Mouse (Mus musculus): Measurements from ENCODE around the gene Snx29.

Gene Snx29

DNA sequence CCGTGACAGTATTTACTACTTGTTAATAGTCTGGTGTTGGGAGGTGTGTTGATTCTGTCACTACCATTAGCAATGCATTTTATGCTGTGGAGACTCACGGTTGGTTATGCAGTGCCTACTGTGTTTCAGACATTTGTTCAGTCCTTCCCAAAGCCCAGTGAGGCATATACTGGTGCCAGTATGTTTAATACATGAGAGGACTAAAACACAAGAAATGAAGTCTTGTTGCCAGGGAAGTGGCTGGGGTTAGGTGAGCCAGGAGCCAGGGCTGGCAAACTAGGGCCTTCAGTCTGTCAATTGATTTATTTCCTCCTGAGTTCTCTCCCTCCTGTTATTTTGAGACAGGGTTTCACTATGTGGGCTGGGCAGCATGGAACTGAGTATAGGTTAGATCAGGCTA, 154.3 kb downstream of the Snx29 start:
- no peak for TF ChIP-seq GATA4 (IDR thresholded peaks at IDR 0.05; ENCODE audit: insufficient replicate concordance, low read length)

DNA sequence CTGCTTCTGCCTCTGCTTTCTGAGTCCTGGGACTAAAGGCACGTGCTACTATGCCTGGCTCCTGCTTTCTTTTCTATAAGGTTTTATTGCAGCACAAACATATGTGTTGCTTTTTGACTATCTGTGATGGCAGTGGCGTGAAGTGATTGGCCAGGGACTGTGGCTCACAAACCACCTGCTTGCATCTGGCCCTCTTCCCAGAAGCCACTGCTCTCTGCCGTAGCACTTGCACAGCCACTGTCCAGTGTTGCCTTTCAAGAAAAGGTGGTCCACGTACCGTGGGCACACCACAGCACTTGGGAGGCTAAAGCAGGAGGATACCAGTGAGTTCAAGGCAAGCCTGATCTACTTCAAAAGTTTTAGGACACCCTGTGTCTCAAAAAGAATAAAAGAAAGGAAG, 154.9 kb downstream of the Snx29 start:
- TF ChIP-seq GATA4 (IDR thresholded peaks at IDR 0.05; ENCODE audit: insufficient replicate concordance, low read length), result no peak

DNA sequence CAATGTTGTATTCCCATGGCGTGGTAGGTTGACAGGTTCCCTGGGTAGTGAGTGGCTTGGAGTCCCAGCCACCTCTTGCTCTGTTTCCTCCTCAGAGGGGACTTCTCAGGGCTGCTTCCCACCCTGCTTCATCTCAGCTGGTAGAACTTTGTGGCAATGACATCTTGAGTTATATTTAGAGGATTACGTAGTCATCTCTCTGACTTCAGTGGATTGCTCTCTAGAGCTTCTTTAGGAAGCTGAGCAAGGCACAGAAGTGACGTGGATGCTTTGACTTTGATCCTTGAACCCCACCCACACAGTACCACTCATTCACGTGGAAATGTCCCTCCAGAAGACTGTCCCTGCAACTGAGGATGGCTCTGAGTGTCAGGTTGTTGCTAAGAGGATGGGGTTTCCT, 156.9 kb downstream of the Snx29 start:
- TF ChIP-seq GATA4 (IDR thresholded peaks at IDR 0.05; ENCODE audit: insufficient replicate concordance, low read length), result no peak

DNA sequence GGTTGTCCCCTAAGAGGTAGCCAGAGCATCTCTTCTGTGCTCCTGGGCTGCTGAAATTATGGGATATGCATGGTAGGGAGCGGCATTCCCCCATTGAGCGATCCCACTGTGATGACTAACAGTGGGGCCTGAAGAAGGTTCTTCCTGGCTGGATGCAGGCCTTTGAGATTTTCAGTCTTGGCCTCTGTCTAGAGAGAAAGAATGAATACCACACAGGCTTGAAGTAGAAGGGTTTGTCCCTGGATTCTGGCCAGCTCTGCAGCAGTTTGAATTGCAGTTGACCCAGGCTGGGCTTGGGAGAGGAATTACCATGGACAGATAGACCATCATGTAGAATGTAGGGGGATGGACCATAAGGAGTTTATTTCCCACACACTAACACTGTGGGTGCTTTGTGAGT, 159.5 kb downstream of the Snx29 start:
- TF ChIP-seq GATA4 (IDR thresholded peaks at IDR 0.05; ENCODE audit: insufficient replicate concordance, low read length), result no peak

DNA sequence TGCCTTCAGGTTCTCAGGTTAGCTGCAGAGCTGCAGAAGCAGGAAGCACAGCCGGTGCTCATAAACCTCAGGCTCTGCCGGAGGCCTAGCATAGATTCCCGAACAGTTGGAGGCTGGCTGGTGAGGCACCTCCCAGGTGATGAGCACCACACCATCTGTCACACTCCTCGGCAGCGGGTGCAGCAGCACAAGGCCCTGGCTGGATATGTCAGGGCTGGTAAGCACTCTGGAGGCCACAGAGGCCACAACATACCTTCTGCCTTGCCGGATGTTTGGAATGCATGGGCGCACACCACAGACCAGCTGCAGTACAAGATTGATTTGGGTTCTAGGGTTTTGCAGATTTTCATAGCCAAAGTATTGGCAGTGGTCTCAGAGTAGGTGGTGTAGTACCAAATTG, 172.2 kb downstream of the Snx29 start:
- TF ChIP-seq GATA4 (IDR thresholded peaks at IDR 0.05; ENCODE audit: insufficient replicate concordance, low read length), result no peak

DNA sequence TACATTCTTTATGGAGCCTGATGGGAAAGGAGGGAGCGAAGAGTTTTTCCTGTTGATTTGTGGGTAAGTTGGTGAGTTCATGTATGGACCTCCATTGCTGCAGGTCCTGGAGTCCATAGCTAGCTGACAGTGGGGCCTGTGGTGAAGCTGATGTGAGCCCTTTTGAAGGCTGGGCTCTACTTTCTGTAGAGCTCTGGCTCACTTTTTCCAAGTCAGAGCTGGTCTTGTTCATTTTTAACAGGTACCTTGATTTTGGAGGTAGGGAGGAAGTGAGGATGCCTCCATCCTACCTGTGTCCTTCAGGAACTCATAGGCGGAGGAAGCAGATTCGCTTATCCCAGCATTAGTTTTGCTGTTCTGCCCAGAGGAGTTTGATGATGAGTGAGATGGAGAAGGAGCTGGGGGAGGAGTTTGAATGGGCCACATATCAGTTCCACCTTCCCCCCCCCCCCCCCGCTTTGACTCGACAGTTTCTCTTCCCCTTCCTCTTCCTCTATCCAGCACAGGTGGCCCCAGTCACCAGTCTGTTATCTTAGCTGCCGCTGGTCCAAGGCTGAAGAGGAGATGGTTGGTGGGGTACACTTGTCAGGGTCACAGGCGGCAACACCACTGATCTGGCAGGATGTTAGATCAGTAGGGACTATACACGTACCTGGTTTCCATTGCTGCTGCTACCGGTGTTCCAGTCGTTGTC, 173.4 kb downstream of the Snx29 start:
- TF ChIP-seq GATA4 (IDR thresholded peaks at IDR 0.05; ENCODE audit: insufficient replicate concordance, low read length), result no peak

DNA sequence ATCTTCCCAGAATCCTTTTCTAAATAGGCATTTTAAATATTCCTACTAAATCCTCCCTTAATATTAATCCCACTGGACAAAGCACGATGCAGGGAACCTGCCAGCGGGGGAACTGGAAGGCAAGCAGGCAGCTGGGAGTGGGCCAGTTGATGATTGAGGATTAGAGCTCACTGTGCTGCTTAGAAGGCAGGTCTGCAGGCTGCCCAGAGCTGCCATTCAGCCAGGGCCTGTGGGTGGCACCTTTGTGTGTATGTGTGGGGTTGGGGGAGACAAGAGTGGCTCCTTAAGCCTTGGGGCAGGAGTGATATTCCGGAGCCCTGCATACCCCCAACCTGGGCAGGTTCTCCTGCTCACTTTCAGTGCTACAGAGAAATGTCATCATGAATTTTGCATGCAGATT, 174.0 kb downstream of the Snx29 start:
- TF ChIP-seq GATA4 (IDR thresholded peaks at IDR 0.05; ENCODE audit: insufficient replicate concordance, low read length), result no peak

DNA sequence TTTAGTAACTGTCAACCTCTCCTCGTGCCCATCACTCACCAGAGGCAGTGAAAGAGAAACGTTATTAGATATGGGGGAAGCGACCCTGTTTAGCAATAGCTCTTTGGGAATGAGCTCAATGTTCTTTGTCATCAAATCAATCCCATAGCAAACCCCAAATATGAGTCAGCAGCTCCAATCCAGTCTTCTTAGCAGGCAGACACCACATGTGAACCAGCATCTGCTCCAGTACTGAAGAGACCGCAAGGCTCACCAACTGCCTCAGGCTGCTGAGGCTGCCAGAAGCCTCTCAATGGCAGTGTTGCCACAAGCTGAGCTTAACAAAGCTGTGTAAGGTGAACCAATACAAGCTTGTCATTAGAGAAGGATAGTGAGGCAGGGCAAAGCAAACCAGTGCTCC, 177.4 kb downstream of the Snx29 start:
- no peak for TF ChIP-seq GATA4 (IDR thresholded peaks at IDR 0.05; ENCODE audit: insufficient replicate concordance, low read length)

DNA sequence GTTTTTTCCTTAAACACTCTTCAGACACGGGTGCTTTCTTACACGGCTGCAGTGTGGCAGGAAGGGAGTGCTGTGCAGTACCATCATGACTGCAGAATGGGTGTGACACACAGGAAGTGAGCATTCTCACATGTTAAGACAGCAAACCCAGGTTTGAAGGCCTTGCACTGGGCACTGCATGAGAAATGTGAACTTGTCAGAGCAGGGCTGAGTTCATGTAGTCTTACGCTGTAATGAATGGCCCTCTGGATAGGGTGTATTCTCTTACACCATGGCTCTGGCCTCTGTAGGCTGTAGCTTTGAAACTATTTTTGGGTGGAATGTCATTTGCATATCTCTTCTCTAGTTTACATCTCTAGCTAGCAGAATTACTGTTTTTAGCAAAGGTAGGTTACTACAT, 178.4 kb downstream of the Snx29 start:
- no peak for TF ChIP-seq GATA4 (IDR thresholded peaks at IDR 0.05; ENCODE audit: insufficient replicate concordance, low read length)

DNA sequence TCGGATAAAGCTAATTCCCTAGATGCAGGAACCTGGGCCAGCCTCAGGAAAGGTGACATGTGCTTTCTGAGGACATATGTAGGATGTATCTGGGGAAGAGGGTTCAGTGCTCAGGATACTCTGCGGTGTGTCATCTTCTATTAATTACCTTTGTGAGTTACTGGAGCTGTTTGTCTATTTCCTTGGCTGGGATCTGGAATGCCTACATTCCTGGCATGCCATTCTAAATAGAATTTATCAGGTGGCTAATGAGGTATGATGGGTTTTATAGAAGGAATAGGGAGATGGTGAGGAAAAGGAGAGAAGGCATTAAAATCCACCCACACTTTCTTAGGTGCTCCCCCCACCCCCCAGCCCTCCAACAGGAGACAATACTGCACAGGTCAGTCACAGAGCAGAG, 178.9 kb downstream of the Snx29 start:
- TF ChIP-seq GATA4 (IDR thresholded peaks at IDR 0.05; ENCODE audit: insufficient replicate concordance, low read length), result no peak

DNA sequence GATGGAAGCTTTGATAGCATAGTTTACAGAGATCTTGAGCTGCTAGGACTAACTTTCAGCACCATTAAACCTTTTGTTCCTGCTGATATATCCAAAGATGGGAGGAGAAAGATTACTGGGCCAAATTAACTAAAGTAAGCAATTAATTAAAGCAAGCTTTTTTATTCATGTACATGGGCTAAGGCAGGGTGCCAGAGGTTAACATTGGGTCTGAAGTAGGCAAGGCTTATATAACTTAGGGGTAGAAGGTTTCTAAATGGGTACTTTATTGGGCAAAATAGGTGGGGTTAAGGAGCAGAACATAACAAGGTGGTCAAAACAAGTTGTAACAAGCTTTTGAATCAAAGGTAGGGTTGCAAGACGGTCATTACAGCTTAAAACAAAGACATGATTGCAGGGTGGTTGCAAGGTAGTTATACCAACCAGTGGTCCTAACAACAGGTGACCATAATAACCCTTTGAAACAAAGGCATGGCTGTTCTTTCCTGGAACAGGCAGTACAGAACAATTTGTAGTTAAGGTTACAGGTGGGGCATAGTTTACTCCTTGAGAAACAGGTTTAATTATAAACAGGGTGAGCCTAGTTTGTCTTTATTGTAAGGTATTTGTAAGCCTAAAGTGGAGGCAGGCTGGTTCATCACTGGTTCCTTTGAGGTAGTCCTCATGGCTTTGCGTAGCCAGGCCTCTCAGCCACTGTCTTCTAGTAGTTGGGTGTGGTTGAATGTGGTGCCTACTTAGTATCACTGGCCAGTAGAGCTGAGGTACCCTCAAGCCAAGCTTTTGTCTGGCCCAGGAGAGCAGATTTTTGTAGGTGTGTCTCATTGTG, 182.2 kb downstream of the Snx29 start:
- no peak for TF ChIP-seq GATA4 (IDR thresholded peaks at IDR 0.05; ENCODE audit: insufficient replicate concordance, low read length)

DNA sequence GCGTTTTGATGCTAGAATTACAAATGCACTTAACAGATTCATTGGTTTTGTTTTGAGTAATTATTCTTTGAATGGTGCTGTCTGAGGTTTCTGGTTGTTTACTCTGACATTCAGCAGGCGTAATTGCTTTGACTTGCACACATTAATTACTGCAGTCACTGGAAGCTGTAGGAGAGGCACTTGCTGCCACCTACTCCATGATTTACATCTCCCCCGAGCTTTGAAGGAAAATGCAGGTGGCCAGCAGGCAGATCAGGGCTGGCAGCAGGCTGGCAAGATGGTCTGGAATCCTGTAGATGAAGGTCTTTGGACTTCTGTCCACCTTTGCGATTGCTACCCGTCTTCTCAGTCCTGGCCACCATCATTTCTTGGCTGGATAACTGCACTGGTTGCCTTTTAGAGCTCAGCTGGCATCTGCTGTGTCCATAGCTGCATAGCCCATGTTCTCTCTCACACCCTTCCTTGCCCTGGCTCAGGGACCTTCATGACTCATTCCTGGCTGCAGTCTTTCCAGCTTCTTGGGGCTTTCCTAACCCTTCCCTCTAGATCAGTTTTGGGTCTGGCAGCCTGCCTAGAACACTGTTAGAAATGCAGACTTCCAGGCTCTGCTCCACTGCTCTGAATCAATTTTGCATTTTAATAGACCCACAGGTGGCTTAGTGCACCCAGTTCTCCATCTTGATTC, 182.9 kb downstream of the Snx29 start:
- TF ChIP-seq GATA4 (IDR thresholded peaks at IDR 0.05; ENCODE audit: insufficient replicate concordance, low read length), result no peak

DNA sequence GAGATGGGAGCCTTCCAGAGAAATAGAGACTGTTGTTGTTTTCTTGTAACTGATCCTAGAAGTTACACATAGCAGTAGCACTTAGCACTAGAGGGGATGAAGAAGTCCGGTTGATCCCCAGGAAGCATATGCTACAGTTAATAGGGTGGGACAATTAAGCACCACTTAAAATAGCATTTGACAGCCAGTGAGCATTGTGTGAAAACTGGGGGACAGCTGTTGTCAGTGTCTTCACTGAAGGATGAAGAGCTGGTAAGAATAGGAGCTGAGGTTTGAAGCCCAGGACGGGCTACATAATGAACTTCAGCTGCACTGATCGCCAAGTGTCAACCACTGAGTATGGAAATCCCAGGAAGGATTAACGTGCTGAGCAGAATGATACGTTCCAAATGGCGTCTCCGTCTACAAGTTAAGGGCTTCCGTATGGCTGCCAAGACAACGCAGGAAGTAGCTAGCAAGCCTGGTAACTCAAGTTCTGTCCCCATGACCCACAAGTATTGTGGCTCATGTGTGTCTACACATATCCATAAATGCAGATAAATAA, 184.6 kb downstream of the Snx29 start:
- TF ChIP-seq GATA4 (IDR thresholded peaks at IDR 0.05; ENCODE audit: insufficient replicate concordance, low read length), result no peak

DNA sequence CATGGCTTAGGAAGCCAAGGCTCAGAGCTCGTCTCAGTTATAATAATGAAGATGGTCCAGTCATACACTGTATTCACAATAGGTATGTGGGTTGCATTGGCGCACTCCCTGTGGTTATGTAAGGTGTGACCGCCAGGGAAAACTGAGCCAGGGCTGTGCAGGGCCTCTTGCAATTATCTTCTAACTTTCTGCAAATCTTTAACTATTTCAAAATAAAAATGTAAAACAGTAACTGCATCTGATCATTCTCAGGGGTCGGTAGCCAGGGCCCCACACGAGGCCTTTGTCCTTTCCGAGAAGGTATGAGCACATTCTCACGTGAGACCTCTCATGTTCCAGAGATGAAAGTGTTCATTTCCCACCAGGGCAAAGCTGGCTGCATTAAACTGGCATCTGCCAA, 185.6 kb downstream of the Snx29 start:
- TF ChIP-seq GATA4 (IDR thresholded peaks at IDR 0.05; ENCODE audit: insufficient replicate concordance, low read length), result no peak

DNA sequence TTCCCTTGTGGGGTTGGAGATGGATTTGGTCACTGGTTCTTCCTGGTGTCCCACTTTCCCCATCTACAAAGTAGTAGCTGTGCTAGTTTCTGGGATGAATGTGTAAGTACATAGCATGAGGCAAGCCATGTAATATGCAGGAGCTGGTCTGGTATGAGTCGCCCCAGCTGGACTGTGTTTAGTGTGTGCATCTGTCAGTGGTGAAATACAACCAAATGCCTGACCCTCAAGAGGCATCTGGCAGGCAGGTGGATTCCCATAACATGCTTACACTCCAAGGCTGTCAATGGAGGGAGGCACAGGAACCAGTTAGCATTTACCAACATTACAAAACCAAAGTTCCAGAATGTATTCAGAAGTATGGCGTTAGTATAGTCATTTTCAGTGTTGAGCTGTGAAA, 187.7 kb downstream of the Snx29 start:
- TF ChIP-seq GATA4 (IDR thresholded peaks at IDR 0.05; ENCODE audit: insufficient replicate concordance, low read length), result no peak

DNA sequence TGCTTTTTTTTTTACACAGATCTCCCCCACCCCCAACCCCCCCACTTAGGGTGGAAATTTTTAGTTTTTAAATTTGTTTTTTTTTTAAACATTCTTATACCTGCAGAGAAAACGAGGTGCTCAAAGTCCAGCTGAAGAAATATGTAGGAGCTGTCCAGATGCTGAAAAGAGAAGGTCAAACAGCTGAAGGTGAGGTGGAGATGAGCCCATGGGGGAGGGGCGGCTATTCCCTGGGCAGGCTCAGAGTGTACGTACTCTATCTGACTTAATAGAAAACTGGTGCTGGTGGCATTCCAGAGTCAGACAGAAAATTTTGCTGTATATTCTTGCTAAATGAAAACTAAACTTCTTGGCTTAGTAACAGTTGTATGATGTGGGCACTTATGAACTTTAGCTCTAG, 188.1 kb downstream of the Snx29 start:
- no peak for TF ChIP-seq GATA4 (IDR thresholded peaks at IDR 0.05; ENCODE audit: insufficient replicate concordance, low read length)
